Mouse (Mus musculus): ENCODE measurements around the gene Itsn2. TPM values are rescaled to one million over a fixed set of nuclear protein-coding genes. Genes with fewer than 3 reads are reported as not detected.
A peak's percentile ranks its signal among the peaks of the same experiment; 100 is the strongest.
"Not testable (repeated sequence)": the region's sequence is repeated elsewhere in the genome, so short reads cannot be mapped to it uniquely, and the experiment has no call there.

The Itsn2 gene
- polyA plus RNA-seq, 1 experiment from 2014 or later: 33.3 TPM

DNA sequence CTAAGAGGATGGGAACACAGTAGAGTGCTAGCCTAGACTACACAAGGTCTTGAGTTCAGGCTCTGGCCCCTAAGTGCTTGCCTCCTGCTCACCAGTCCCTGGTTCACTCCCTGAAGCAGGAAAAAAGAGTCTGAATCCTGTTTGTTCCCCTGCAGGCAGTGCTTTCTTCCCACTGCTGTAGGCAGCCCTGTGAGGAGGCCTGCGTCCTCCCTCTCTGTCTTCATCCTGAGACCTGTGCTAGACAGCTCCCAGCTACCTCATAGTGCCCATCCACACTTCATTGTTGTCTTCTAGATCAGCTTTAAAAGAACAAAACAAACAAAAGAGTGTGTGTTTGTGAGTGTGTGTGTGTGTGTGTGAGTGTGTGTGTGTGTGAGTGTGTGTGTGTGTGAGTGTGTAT, 102.1 kb downstream of the Itsn2 start:
- ATAC-seq (ENCODE audit: low FRiP score, low TSS enrichment): no peak
- H3K4me3 ChIP-seq (ENCODE audit: low read length): no peak overlapping the region
- no peak overlapping the region for H3K27ac ChIP-seq (ENCODE audit: low read length)
- no peak overlapping the region for H3K4me2 ChIP-seq (replicated peaks; ENCODE audit: low read depth, low read length)
- H3K27me3 ChIP-seq (ENCODE audit: insufficient read depth, low read length): no peaks in the 10 kb centered on the region
- WGBS: 90% methylated on average over 1 of the region's 1 CpGs
- no peak overlapping the region for H3K9ac ChIP-seq (replicated peaks; ENCODE audit: low read length)
- peaks cover 12% of the 10 kb centered on the region; the same call in 1 of the 2 replicates for H3K36me3 ChIP-seq (ENCODE audit: insufficient read depth, low read length)
- H3K4me1 ChIP-seq (ENCODE audit: insufficient read depth, low read length): no peaks in the 10 kb centered on the region
- no peaks in the 10 kb centered on the region for H3K9me3 ChIP-seq (ENCODE audit: low read length)

- not testable (repeated sequence) for H3K27me3 ChIP-seq (ENCODE audit: insufficient read depth, low read length); H3K27ac ChIP-seq (ENCODE audit: low read length); H3K4me1 ChIP-seq (ENCODE audit: insufficient read depth, low read length); H3K9ac ChIP-seq (replicated peaks; ENCODE audit: low read length); H3K9me3 ChIP-seq (ENCODE audit: low read length); ATAC-seq (ENCODE audit: low FRiP score, low TSS enrichment); H3K4me3 ChIP-seq (ENCODE audit: low read length); H3K4me2 ChIP-seq (replicated peaks; ENCODE audit: low read depth, low read length)
- 73% methylated on average over 6 of the region's 6 CpGs for WGBS
- peaks cover 44% of the 10 kb centered on the region for H3K36me3 ChIP-seq (ENCODE audit: insufficient read depth, low read length)
These were observed 113.2 kb downstream of the Itsn2 start for GRCm38 (mm10) chr12:4705626-4706025.

GRCm38 (mm10) chr12:4706175-4706574, 113.7 kb downstream of the Itsn2 start:
- 90% methylated on average over 5 of the region's 5 CpGs for WGBS

DNA sequence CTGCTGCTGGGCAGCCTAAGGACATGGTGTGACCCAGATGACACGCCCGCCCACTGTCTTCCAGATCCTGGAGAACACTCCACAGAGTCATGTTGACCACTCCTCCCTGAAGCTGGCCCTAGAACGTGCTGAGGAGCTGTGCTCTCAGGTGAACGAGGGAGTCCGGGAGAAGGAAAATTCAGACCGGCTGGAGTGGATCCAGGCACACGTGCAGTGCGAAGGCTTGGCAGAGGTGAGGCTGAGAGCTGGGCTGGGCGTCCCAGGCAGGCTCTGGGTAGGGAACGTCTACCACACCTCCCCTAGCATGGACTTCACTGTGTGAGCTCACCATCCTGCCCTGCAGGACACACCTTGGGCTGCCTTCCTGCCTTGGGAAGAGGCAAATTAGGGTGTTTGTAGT, 114.5 kb downstream of the Itsn2 start:
- peaks cover 35% of the 10 kb centered on the region for H3K36me3 ChIP-seq (ENCODE audit: insufficient read depth, low read length)
- H3K27ac ChIP-seq (ENCODE audit: low read length): no peak overlapping the region

More at GRCm38 (mm10) chr12:4706175-4706574, 113.7 kb downstream of the Itsn2 start:
- Histone ChIP-seq H3K9ac (replicated peaks; ENCODE audit: low read length) (no peak overlapping the region), H3K4me2 (replicated peaks; ENCODE audit: low read depth, low read length) (no peak overlapping the region), H3K4me1 (ENCODE audit: insufficient read depth, low read length) (no peaks in the 10 kb centered on the region), H3K27ac (ENCODE audit: low read length) (no peak overlapping the region), H3K9me3 (ENCODE audit: low read length) (no peaks in the 10 kb centered on the region), H3K27me3 (ENCODE audit: insufficient read depth, low read length) (no peaks in the 10 kb centered on the region), H3K4me3 (ENCODE audit: low read length) (no peak overlapping the region), H3K36me3 (ENCODE audit: insufficient read depth, low read length) (peaks cover 39% of the 10 kb centered on the region)
- no peak for ATAC-seq (ENCODE audit: low FRiP score, low TSS enrichment)

DNA sequence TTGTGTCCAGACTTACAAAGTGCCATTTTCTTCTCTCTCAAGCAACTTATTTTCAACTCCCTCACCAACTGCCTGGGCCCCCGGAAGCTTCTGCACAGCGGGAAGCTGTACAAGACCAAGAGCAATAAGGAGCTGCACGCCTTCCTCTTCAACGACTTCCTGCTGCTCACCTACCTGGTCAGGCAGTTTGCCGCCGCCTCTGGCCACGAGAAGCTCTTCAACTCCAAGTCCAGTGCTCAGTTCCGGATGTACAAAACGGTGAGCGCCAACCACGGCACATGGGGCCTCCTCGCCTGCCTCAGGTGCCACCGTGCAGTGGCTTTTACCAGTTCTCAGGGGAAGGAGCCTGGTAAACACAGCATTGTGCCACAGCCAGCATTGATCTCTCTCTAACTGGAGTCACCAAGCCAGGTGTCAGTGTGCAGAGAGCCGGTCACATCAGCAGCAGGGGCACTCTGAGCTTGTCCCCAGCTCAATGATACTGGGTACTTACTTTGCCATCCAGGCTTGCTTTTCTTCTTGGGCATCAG, 115.1 kb downstream of the Itsn2 start:
- H3K4me3 ChIP-seq (ENCODE audit: low read length): no peak overlapping the region
- H3K27me3 ChIP-seq (ENCODE audit: insufficient read depth, low read length): no peaks in the 10 kb centered on the region
- no peak overlapping the region for H3K27ac ChIP-seq (ENCODE audit: low read length)
- H3K9me3 ChIP-seq (ENCODE audit: low read length): no peaks in the 10 kb centered on the region
- H3K36me3 ChIP-seq (ENCODE audit: insufficient read depth, low read length): peaks cover 40% of the 10 kb centered on the region
- WGBS: 84% methylated on average over 14 of the region's 14 CpGs
- H3K4me2 ChIP-seq (replicated peaks; ENCODE audit: low read depth, low read length): no peak overlapping the region
- no peak for ATAC-seq (ENCODE audit: low FRiP score, low TSS enrichment)
- no peak overlapping the region for H3K9ac ChIP-seq (replicated peaks; ENCODE audit: low read length)
- H3K4me1 ChIP-seq (ENCODE audit: insufficient read depth, low read length): no peaks in the 10 kb centered on the region

More for the DNA sequence above, 114.5 kb downstream of the Itsn2 start:
- Histone ChIP-seq H3K4me1 (ENCODE audit: insufficient read depth, low read length) (no peaks in the 10 kb centered on the region), H3K4me2 (replicated peaks; ENCODE audit: low read depth, low read length) (no peak overlapping the region), H3K9me3 (ENCODE audit: low read length) (no peaks in the 10 kb centered on the region), H3K4me3 (ENCODE audit: low read length) (no peak overlapping the region), H3K27me3 (ENCODE audit: insufficient read depth, low read length) (no peaks in the 10 kb centered on the region), H3K9ac (replicated peaks; ENCODE audit: low read length) (no peak overlapping the region)
- no peak for ATAC-seq (ENCODE audit: low FRiP score, low TSS enrichment)
- 83% methylated on average over 10 of the region's 10 CpGs for WGBS

- 79% methylated on average over 4 of the region's 4 CpGs for WGBS
- Histone ChIP-seq H3K36me3 (ENCODE audit: insufficient read depth, low read length) (peaks cover 44% of the 10 kb centered on the region), H3K4me3 (ENCODE audit: low read length) (no peak overlapping the region), H3K27me3 (ENCODE audit: insufficient read depth, low read length) (no peaks in the 10 kb centered on the region), H3K4me1 (ENCODE audit: insufficient read depth, low read length) (no peaks in the 10 kb centered on the region), H3K9ac (replicated peaks; ENCODE audit: low read length) (no peak overlapping the region), H3K4me2 (replicated peaks; ENCODE audit: low read depth, low read length) (no peak overlapping the region), H3K9me3 (ENCODE audit: low read length) (no peaks in the 10 kb centered on the region), H3K27ac (ENCODE audit: low read length) (no peak overlapping the region)
- ATAC-seq (ENCODE audit: low FRiP score, low TSS enrichment): no peak
These were observed 115.9 kb downstream of the Itsn2 start for GRCm38 (mm10) chr12:4708296-4708695.

DNA sequence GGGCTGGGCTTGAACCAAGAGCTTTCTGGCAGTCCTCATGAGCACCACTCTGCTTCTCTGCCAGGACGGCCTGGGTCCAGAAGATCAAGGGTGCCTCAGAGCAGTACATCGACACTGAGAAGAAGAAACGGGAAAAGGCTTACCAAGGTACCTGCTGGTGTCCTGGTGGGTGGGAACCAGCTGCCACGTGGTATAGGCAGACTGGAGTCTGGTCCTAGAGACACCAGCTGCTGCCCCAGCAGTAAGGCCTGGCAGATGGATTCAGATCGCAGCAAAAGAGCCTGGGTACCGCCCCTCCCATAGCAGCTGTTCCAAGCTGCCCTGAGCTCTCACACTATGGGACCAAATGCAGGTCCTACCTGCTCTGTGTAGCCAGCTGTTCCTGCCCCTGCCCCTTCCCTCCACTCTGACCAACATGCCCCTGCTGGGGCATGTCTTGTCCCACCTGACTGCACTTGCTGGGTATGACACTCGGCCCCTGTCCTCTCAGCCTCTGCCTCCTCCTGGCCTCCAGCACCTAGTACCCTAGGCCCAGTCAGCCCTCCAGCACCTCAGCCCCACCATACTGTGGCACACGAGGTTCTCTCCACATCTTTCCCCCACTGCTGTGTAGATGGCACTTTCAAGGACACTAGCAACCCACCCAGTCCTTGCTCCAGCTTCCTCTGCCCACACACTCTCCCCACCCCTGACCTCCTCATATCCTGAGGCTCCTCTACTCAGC, 116.6 kb downstream of the Itsn2 start:
- peaks cover 44% of the 10 kb centered on the region for H3K36me3 ChIP-seq (ENCODE audit: insufficient read depth, low read length)
- ATAC-seq (ENCODE audit: low FRiP score, low TSS enrichment): peak; percentile 15; the same call in 1 of the 2 replicates
- no peaks in the 10 kb centered on the region for H3K4me1 ChIP-seq (ENCODE audit: insufficient read depth, low read length)
- H3K27me3 ChIP-seq (ENCODE audit: insufficient read depth, low read length): no peaks in the 10 kb centered on the region
- no peak overlapping the region for H3K4me3 ChIP-seq (ENCODE audit: low read length)
- 79% methylated on average over 8 of the region's 8 CpGs for WGBS
- no peak overlapping the region for H3K4me2 ChIP-seq (replicated peaks; ENCODE audit: low read depth, low read length)
- H3K9me3 ChIP-seq (ENCODE audit: low read length): no peaks in the 10 kb centered on the region
- H3K9ac ChIP-seq (replicated peaks; ENCODE audit: low read length): no peak overlapping the region
- H3K27ac ChIP-seq (ENCODE audit: low read length): no peak overlapping the region

- WGBS: 87% methylated on average over 7 of the region's 7 CpGs
- peaks cover 44% of the 10 kb centered on the region for H3K36me3 ChIP-seq (ENCODE audit: insufficient read depth, low read length)
- H3K27ac ChIP-seq (ENCODE audit: low read length): no peak overlapping the region
- no peak overlapping the region for H3K4me2 ChIP-seq (replicated peaks; ENCODE audit: low read depth, low read length)
- no peaks in the 10 kb centered on the region for H3K4me1 ChIP-seq (ENCODE audit: insufficient read depth, low read length)
- H3K4me3 ChIP-seq (ENCODE audit: low read length): no peak overlapping the region
- no peak overlapping the region for H3K9ac ChIP-seq (replicated peaks; ENCODE audit: low read length)
- ATAC-seq (ENCODE audit: low FRiP score, low TSS enrichment): no peak
- no peaks in the 10 kb centered on the region for H3K27me3 ChIP-seq (ENCODE audit: insufficient read depth, low read length)
- H3K9me3 ChIP-seq (ENCODE audit: low read length): no peaks in the 10 kb centered on the region
These were observed 117.5 kb downstream of the Itsn2 start for GRCm38 (mm10) chr12:4709926-4710325.

DNA sequence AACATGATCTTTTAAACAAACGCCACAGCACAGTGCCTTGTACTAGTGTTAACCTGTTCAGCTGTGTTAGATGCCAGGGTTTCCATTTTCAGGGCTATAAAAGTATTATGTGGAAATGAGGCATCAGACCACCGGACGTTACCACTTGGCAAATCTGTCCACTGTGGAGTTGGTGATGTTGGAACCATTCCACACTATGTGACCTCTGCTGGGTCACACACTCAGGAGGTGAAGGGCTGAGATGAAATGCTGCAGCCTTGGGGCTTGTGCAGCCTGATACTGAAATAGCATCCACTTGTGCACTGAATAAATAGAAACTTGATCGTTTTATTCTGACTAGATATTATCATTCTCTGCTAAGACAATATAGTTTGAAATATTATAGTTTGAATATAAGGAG, 120.9 kb downstream of the Itsn2 start:
- WGBS: 44% methylated on average over 4 of the region's 4 CpGs
- H3K4me3 ChIP-seq (ENCODE audit: low read length): no peak overlapping the region
- H3K4me2 ChIP-seq (replicated peaks; ENCODE audit: low read depth, low read length): no peak overlapping the region
- no peaks in the 10 kb centered on the region for H3K27me3 ChIP-seq (ENCODE audit: insufficient read depth, low read length)
- no peak overlapping the region for H3K27ac ChIP-seq (ENCODE audit: low read length)
- ATAC-seq (ENCODE audit: low FRiP score, low TSS enrichment): no peak
- H3K9ac ChIP-seq (replicated peaks; ENCODE audit: low read length): no peak overlapping the region
- H3K9me3 ChIP-seq (ENCODE audit: low read length): no peaks in the 10 kb centered on the region
- peaks cover 23% of the 10 kb centered on the region for H3K36me3 ChIP-seq (ENCODE audit: insufficient read depth, low read length)
- H3K4me1 ChIP-seq (ENCODE audit: insufficient read depth, low read length): peaks cover 3% of the 10 kb centered on the region; the same call in 1 of the 2 replicates

GRCm38 (mm10) chr12:4715606-4716005, 123.2 kb downstream of the Itsn2 start:
- ATAC-seq (ENCODE audit: low FRiP score, low TSS enrichment): no peak
- 87% methylated on average over 10 of the region's 10 CpGs for WGBS

More at GRCm38 (mm10) chr12:4715606-4716005, 123.2 kb downstream of the Itsn2 start:
- H3K27ac ChIP-seq (ENCODE audit: low read length): no peak overlapping the region
- no peak overlapping the region for H3K4me2 ChIP-seq (replicated peaks; ENCODE audit: low read depth, low read length)
- H3K4me3 ChIP-seq (ENCODE audit: low read length): no peak overlapping the region
- peaks cover 12% of the 10 kb centered on the region for H3K36me3 ChIP-seq (ENCODE audit: insufficient read depth, low read length)
- no peaks in the 10 kb centered on the region for H3K9me3 ChIP-seq (ENCODE audit: low read length)
- no peak overlapping the region for H3K9ac ChIP-seq (replicated peaks; ENCODE audit: low read length)
- peaks cover 3% of the 10 kb centered on the region; the same call in 1 of the 2 replicates for H3K4me1 ChIP-seq (ENCODE audit: insufficient read depth, low read length)
- H3K27me3 ChIP-seq (ENCODE audit: insufficient read depth, low read length): no peaks in the 10 kb centered on the region

Data from kidney, embryonic 16.5 days (tissue).